Mouse (Mus musculus): ENCODE results near the gene Skor1.

The Skor1 gene

GRCm38 (mm10) chr9:63148410-63149371, at the start of gene Skor1:
Gene Skor1, minus strand, starts transcription at chr9:63148961.
- in situ Hi-C loops (cut with MseI, MboI): loop anchor here in 1 of 2 experiments (25.0 kb wide), 1 partner anchor 689 kb away; no protein-coding TSS in a partner anchor

GRCm38 (mm10) chr9:63197252-63197651, 48.5 kb upstream of the Skor1 start:
- in situ Hi-C loops (cut with MseI, MboI): no loop called here

GRCm38 (mm10) chr9:63196114-63196682, 47.4 kb upstream of the Skor1 start:
- in situ Hi-C loops (cut with MseI, MboI): no loop called here

- in situ Hi-C loops (cut with MseI, MboI): no loop called here
Observed at GRCm38 (mm10) chr9:63195523-63195922, 46.8 kb upstream of the Skor1 start.

- in situ Hi-C loops (cut with MseI, MboI): no loop called here
Observed at GRCm38 (mm10) chr9:63194791-63195190, 46.0 kb upstream of the Skor1 start.

GRCm38 (mm10) chr9:63192809-63193208, 44.0 kb upstream of the Skor1 start:
- in situ Hi-C loops (cut with MseI, MboI): no loop called here

GRCm38 (mm10) chr9:63187310-63187709, 38.5 kb upstream of the Skor1 start:
- in situ Hi-C loops (cut with MseI, MboI): no loop called here

GRCm38 (mm10) chr9:63185249-63185648, 36.5 kb upstream of the Skor1 start:
- in situ Hi-C loops (cut with MseI, MboI): no loop called here

GRCm38 (mm10) chr9:63183864-63184263, 35.1 kb upstream of the Skor1 start:
- in situ Hi-C loops (cut with MseI, MboI): no loop called here

- in situ Hi-C loops (cut with MseI, MboI): no loop called here
Observed at GRCm38 (mm10) chr9:63182306-63182960, 33.7 kb upstream of the Skor1 start.

GRCm38 (mm10) chr9:63181337-63182178, 32.8 kb upstream of the Skor1 start:
- in situ Hi-C loops (cut with MseI, MboI): no loop called here

GRCm38 (mm10) chr9:63178296-63178695, 29.5 kb upstream of the Skor1 start:
- in situ Hi-C loops (cut with MseI, MboI): no loop called here

GRCm38 (mm10) chr9:63174001-63174721, 25.4 kb upstream of the Skor1 start:
- in situ Hi-C loops (cut with MseI, MboI): no loop called here

GRCm38 (mm10) chr9:63171951-63172350, 23.2 kb upstream of the Skor1 start:
- in situ Hi-C loops (cut with MseI, MboI): no loop called here

- in situ Hi-C loops (cut with MseI, MboI): no loop called here
Observed at GRCm38 (mm10) chr9:63169127-63169526, 20.4 kb upstream of the Skor1 start.

- in situ Hi-C loops (cut with MseI, MboI): no loop called here
Observed at GRCm38 (mm10) chr9:63165070-63165469, 16.3 kb upstream of the Skor1 start.

GRCm38 (mm10) chr9:63163756-63164155, 15.0 kb upstream of the Skor1 start:
- in situ Hi-C loops (cut with MseI, MboI): no loop called here

- in situ Hi-C loops (cut with MseI, MboI): no loop called here
Observed at GRCm38 (mm10) chr9:63151949-63152348, 3.2 kb upstream of the Skor1 start.

GRCm38 (mm10) chr9:63151072-63151870, 2.5 kb upstream of the Skor1 start:
- in situ Hi-C loops (cut with MseI, MboI): no loop called here

Data from mouse trophoblast stem cell (cell line).